Mouse (Mus musculus): ENCODE measurements around the gene Ubash3a. TPM values are rescaled to one million over a fixed set of nuclear protein-coding genes. Genes with fewer than 3 reads are reported as not detected.

Gene Ubash3a
- polyA plus RNA-seq, 1 experiment from 2014 or later: 0.28 TPM

- WGBS: 22% methylated on average over 4 of the region's 4 CpGs
- no peaks in the 10 kb centered on the region for H3K4me1 ChIP-seq
- no peaks in the 10 kb centered on the region for H3K36me3 ChIP-seq
Measured at GRCm38 (mm10) chr17:31187370-31187769, 20.3 kb upstream of the Ubash3a start.

DNA sequence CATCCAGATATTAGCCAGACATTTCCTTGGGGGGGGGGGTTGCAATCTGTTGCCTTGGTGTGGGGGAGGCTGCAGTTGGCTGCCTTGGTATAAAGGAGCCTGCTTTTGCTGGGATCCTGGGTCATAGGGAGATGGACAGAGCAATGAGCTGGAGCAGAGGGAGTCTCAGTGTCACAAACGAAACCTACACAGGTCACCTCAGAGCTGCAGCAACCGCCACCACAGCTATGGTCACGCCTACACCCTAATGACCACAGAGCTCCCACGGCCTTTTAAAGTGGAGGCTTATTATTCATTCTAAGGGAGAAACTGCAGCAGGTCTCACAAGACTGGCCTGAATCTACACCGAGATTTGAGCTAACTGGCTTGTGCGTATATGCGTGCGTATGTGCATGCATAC, 15.8 kb upstream of the Ubash3a start:
- no peak overlapping the region for H3K9ac ChIP-seq
- no peaks in the 10 kb centered on the region for H3K27me3 ChIP-seq
- H3K36me3 ChIP-seq: no peaks in the 10 kb centered on the region
- WGBS: 72% methylated on average over 8 of the region's 8 CpGs
- no peak overlapping the region for H3K4me3 ChIP-seq (replicated peaks)
- H3K4me1 ChIP-seq: no peaks in the 10 kb centered on the region
- no peak for ATAC-seq (ENCODE audit: insufficient number of reproducible peaks, low FRiP score, low TSS enrichment, low read depth)
- no peak overlapping the region for H3K27ac ChIP-seq (replicated peaks)
- no peaks in the 10 kb centered on the region for H3K9me3 ChIP-seq (replicated peaks)
- H3K4me2 ChIP-seq (replicated peaks): no peak overlapping the region

More at GRCm38 (mm10) chr17:31187370-31187769, 20.3 kb upstream of the Ubash3a start:
- no peaks in the 10 kb centered on the region for H3K27me3 ChIP-seq
- no peaks in the 10 kb centered on the region for H3K9me3 ChIP-seq (replicated peaks)
- no peak overlapping the region for H3K4me3 ChIP-seq (replicated peaks)
- H3K9ac ChIP-seq: no peak overlapping the region
- no peak overlapping the region for H3K27ac ChIP-seq (replicated peaks)
- ATAC-seq (ENCODE audit: insufficient number of reproducible peaks, low FRiP score, low TSS enrichment, low read depth): no peak
- H3K4me2 ChIP-seq (replicated peaks): no peak overlapping the region

- Histone ChIP-seq H3K9ac (no peak overlapping the region), H3K4me2 (replicated peaks) (no peak overlapping the region), H3K27ac (replicated peaks) (no peak overlapping the region), H3K9me3 (replicated peaks) (no peaks in the 10 kb centered on the region), H3K4me3 (replicated peaks) (no peak overlapping the region), H3K27me3 (no peaks in the 10 kb centered on the region), H3K36me3 (no peaks in the 10 kb centered on the region), H3K4me1 (no peaks in the 10 kb centered on the region)
- WGBS: 24% methylated on average over 2 of the region's 2 CpGs
- no peak for ATAC-seq (ENCODE audit: insufficient number of reproducible peaks, low FRiP score, low TSS enrichment, low read depth)
Measured at GRCm38 (mm10) chr17:31192663-31193062, 15.0 kb upstream of the Ubash3a start.

DNA sequence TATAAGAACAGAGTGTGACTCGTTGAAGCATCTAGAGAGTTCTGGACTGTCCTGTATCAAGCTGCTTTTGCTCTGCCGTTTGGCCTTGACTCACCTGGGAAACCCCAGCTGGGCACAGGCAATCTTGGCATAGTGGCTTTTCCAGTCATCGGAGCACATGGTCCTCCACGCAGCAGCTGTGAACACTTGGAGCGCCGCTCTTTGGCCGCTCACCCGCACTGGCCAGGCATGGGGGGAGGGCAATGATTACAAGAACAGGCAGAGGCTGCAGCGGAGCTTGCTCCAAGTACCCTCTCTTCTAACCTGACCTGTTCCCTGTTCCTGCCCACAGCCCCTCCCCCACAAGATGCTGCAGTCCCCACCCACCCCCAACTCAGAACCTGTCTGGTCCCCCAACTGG, 14.3 kb upstream of the Ubash3a start:
- ATAC-seq (ENCODE audit: insufficient number of reproducible peaks, low FRiP score, low TSS enrichment, low read depth): no peak
- 76% methylated on average over 9 of the region's 9 CpGs for WGBS

GRCm38 (mm10) chr17:31195207-31195606, 12.5 kb upstream of the Ubash3a start:
- H3K27me3 ChIP-seq: no peaks in the 10 kb centered on the region

More for the DNA sequence above, 14.3 kb upstream of the Ubash3a start:
- Histone ChIP-seq H3K9me3 (replicated peaks) (no peaks in the 10 kb centered on the region), H3K27me3 (no peaks in the 10 kb centered on the region), H3K4me3 (replicated peaks) (no peak overlapping the region), H3K36me3 (no peaks in the 10 kb centered on the region), H3K27ac (replicated peaks) (no peak overlapping the region), H3K4me1 (no peaks in the 10 kb centered on the region), H3K4me2 (replicated peaks) (no peak overlapping the region), H3K9ac (no peak overlapping the region)

GRCm38 (mm10) chr17:31196283-31196682, 11.4 kb upstream of the Ubash3a start:
- Histone ChIP-seq H3K36me3 (no peaks in the 10 kb centered on the region), H3K4me2 (replicated peaks) (no peak overlapping the region), H3K4me1 (no peaks in the 10 kb centered on the region), H3K27me3 (no peaks in the 10 kb centered on the region), H3K4me3 (replicated peaks) (no peak overlapping the region), H3K27ac (replicated peaks) (no peak overlapping the region), H3K9ac (no peak overlapping the region), H3K9me3 (replicated peaks) (no peaks in the 10 kb centered on the region)
- ATAC-seq (ENCODE audit: insufficient number of reproducible peaks, low FRiP score, low TSS enrichment, low read depth): no peak
- WGBS: 76% methylated on average over 7 of the region's 7 CpGs

More at GRCm38 (mm10) chr17:31195207-31195606, 12.5 kb upstream of the Ubash3a start:
- no peak for ATAC-seq (ENCODE audit: insufficient number of reproducible peaks, low FRiP score, low TSS enrichment, low read depth)
- H3K9me3 ChIP-seq (replicated peaks): no peaks in the 10 kb centered on the region
- no peak overlapping the region for H3K27ac ChIP-seq (replicated peaks)
- 83% methylated on average over 6 of the region's 6 CpGs for WGBS
- no peaks in the 10 kb centered on the region for H3K36me3 ChIP-seq
- H3K4me2 ChIP-seq (replicated peaks): no peak overlapping the region
- no peak overlapping the region for H3K4me3 ChIP-seq (replicated peaks)
- H3K9ac ChIP-seq: no peak overlapping the region
- H3K4me1 ChIP-seq: no peaks in the 10 kb centered on the region

DNA sequence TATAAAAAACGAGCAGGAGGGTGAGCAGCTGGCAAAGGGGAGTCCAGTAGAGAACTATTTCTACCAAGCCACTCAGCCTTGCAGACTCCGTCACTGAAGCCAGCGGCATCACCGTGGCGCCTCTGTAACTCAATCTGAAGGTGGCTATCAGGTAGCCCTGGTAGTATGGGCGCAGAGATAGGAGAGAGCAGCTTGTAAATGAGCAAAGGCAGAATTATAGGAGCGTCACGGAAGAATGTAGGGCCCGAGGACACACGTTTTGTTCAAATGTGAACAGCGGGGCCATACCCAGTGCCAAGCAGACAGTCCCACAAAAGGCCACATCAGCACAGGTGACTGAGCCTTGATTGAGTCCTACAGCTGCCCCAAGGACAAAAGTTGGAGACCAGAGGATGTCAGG, 8.8 kb upstream of the Ubash3a start, which contains the start of gene Tmprss3:
Tmprss3 (minus strand) TSS at position 101 of the 400 bp plus-strand sequence.
- WGBS: 78% methylated on average over 11 of the region's 11 CpGs
- no peak within 1 kb of the TSS for H3K9ac ChIP-seq
- H3K27me3 ChIP-seq: no peaks in the 10 kb centered on the region
- no peaks in the 10 kb centered on the region for H3K4me1 ChIP-seq
- H3K4me2 ChIP-seq (replicated peaks): no peak within 1 kb of the TSS
- no peaks in the 10 kb centered on the region for H3K9me3 ChIP-seq (replicated peaks)
- H3K36me3 ChIP-seq: no peaks in the 10 kb centered on the region
- ATAC-seq (ENCODE audit: insufficient number of reproducible peaks, low FRiP score, low TSS enrichment, low read depth): no peak
- no peak within 1 kb of the TSS for H3K4me3 ChIP-seq (replicated peaks)
- no peak within 1 kb of the TSS for H3K27ac ChIP-seq (replicated peaks)

DNA sequence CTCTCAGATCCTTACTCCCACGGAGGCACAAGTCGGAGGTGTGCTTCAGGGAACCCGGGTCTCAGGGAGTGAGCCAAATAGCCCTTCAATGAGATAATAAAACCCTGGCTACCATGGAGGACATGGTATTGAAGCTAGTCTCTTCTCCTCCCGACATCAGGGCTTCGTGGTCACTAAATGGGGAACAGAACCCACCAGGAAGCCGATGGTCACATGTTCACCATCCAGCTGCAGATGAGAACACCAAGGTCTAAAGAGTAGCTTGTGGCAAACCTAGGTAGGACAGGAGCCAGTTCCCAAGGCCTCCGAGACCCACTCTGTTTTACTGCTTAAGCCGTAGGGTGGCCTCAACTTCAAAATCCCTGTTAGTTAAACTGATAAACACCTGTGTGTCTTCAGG, 981 bp downstream of the Ubash3a start:
- no peak for ATAC-seq (ENCODE audit: insufficient number of reproducible peaks, low FRiP score, low TSS enrichment, low read depth)
- Histone ChIP-seq H3K27ac (replicated peaks) (no peak overlapping the region), H3K27me3 (no peaks in the 10 kb centered on the region), H3K4me3 (replicated peaks) (no peak overlapping the region), H3K9ac (no peak overlapping the region), H3K36me3 (no peaks in the 10 kb centered on the region), H3K9me3 (replicated peaks) (no peaks in the 10 kb centered on the region), H3K4me2 (replicated peaks) (no peak overlapping the region), H3K4me1 (no peaks in the 10 kb centered on the region)
- WGBS: 91% methylated on average over 8 of the region's 8 CpGs

DNA sequence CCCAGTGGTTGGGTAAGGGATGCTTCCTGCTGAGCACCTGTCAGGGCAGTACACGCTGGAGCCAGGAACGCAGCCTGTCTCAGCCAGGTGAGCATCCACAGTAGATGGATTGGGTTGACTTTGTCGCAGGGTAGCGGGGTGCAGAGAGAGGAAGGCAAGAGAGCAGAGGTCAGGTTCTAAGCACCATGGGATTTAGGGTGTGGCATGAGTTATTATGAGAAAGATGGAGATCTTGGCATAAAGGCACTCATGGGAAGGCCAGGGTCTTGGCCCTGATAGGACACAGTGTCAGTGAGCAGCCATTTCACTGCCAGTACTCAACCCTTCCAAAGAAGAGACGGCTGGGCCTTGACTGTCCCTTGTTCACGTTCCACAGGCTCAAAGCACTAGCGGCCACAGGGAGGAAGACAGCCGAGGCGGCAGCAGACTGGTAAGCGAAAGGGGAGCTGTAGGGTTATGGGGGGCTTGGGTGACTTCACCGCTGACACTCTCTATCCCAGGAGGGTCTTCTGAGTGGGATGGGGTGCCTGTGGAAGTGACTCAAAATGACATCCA, 1.8 kb downstream of the Ubash3a start:
- Histone ChIP-seq H3K27me3 (no peaks in the 10 kb centered on the region), H3K9me3 (replicated peaks) (no peaks in the 10 kb centered on the region), H3K4me3 (replicated peaks) (no peak overlapping the region), H3K4me2 (replicated peaks) (no peak overlapping the region), H3K9ac (no peak overlapping the region), H3K27ac (replicated peaks) (no peak overlapping the region), H3K36me3 (no peaks in the 10 kb centered on the region), H3K4me1 (no peaks in the 10 kb centered on the region)
- ATAC-seq (ENCODE audit: insufficient number of reproducible peaks, low FRiP score, low TSS enrichment, low read depth): no peak
- 87% methylated on average over 11 of the region's 11 CpGs for WGBS

DNA sequence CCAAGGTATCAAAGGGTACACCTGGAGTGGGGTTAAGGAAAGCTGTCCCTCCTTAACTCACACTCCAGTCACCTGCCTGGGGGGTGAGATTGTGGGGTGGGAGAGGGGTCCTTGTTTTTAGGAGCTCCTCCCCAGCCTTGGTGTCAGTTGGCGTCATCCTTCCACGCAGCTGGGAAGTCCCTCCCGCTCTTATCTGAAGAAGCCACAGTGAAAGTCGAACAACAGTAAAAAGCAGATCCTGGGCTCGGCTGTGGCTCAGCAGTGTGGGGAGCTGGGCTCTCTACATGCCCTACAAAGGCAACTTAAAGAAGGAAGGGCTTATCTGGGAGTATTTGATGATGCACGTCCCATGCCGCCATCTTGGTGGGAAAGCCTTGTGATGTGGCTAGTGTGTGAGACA, 2.6 kb downstream of the Ubash3a start:
- H3K27me3 ChIP-seq: no peaks in the 10 kb centered on the region
- no peaks in the 10 kb centered on the region for H3K36me3 ChIP-seq
- H3K27ac ChIP-seq (replicated peaks): no peak overlapping the region
- H3K4me3 ChIP-seq (replicated peaks): no peak overlapping the region
- H3K9me3 ChIP-seq (replicated peaks): no peaks in the 10 kb centered on the region
- ATAC-seq (ENCODE audit: insufficient number of reproducible peaks, low FRiP score, low TSS enrichment, low read depth): no peak
- H3K4me2 ChIP-seq (replicated peaks): no peak overlapping the region
- H3K4me1 ChIP-seq: no peaks in the 10 kb centered on the region
- WGBS: 86% methylated on average over 7 of the region's 7 CpGs
- no peak overlapping the region for H3K9ac ChIP-seq

GRCm38 (mm10) chr17:31211881-31212280, 4.2 kb downstream of the Ubash3a start:
- ATAC-seq (ENCODE audit: insufficient number of reproducible peaks, low FRiP score, low TSS enrichment, low read depth): no peak

More at GRCm38 (mm10) chr17:31211881-31212280, 4.2 kb downstream of the Ubash3a start:
- Histone ChIP-seq H3K9ac (no peak overlapping the region), H3K4me2 (replicated peaks) (no peak overlapping the region), H3K36me3 (no peaks in the 10 kb centered on the region), H3K9me3 (replicated peaks) (no peaks in the 10 kb centered on the region), H3K27me3 (no peaks in the 10 kb centered on the region), H3K4me1 (no peaks in the 10 kb centered on the region), H3K27ac (replicated peaks) (no peak overlapping the region), H3K4me3 (replicated peaks) (no peak overlapping the region)
- 86% methylated on average over 6 of the region's 6 CpGs for WGBS
